Comparison of ENCODE assay signal across 8 mouse cellular contexts in genomic region chr2:93278181-93278975, GRCm38 (mm10). TPM values are rescaled to one million over a fixed set of nuclear protein-coding genes. Genes with fewer than 3 reads are reported as not detected.
DNase-seq lines count a peak whose midpoint lies in the region; ATAC-seq and TF ChIP-seq lines count a peak whose summit lies in the region.

No protein-coding gene starts in this region.

- no peak for TF ChIP-seq POLR2A in small intestine, adult 2 months (IDR thresholded peaks at IDR 0.05; ENCODE audit: low read depth, low read length)

- 6% methylated on average over 11 of the region's 11 CpGs for WGBS in embryonic facial prominence, embryonic 12.5 days
- WGBS in hindbrain, embryonic 10.5 days = 8% methylated on average over 11 of the region's 11 CpGs
- WGBS in limb, embryonic 13.5 days = 4% methylated on average over 11 of the region's 11 CpGs
- 23% methylated on average over 11 of the region's 11 CpGs for WGBS in small intestine, adult 2 months

- intact Hi-C loops in gastrocnemius, adult 2 months (cut with DNase I) = loop anchor here (5.0 kb wide), 1 partner anchor 54 kb away; the partner anchor contains the start of gene Tspan18

- DNase-seq in gastrocnemius, adult 2 months = peak; percentile 46
- DNase-seq in gastrocnemius, adult 8-10 months (ENCODE audit: low spot score in 2 of 2) = no peak
- peak; percentile 58 for DNase-seq in hindbrain, embryonic 10.5 days (ENCODE audit: low spot score)
- no peak for DNase-seq in layer of hippocampus, adult 11-12 months (ENCODE audit: low spot score)

- 0 out of 2 replicates have a peak overlapping the region, but pooled peaks have one; percentile 1 for H3K9ac ChIP-seq in embryonic facial prominence, embryonic 12.5 days
- no peak overlapping the region for H3K9ac ChIP-seq in limb, embryonic 13.5 days

- peak; percentile 46; the same call in 1 of the 2 replicates for TF ChIP-seq CTCF in gastrocnemius, adult 2 months (IDR thresholded peaks at IDR 0.05)
- peak; percentile 9; the same call in 1 of the 2 replicates for TF ChIP-seq CTCF in small intestine, adult 2 months (IDR thresholded peaks at IDR 0.05; ENCODE audit: extremely low read depth, insufficient read length, insufficient replicate concordance, low read depth, low read length)

- H3K4me2 ChIP-seq in embryonic facial prominence, embryonic 12.5 days (replicated peaks) = no peak overlapping the region; the same call in 1 of the 2 replicates
- H3K4me2 ChIP-seq in limb, embryonic 13.5 days (replicated peaks) = peak overlapping the region; percentile 42

- H3K36me3 ChIP-seq in embryonic facial prominence, embryonic 12.5 days = no peaks in the 10 kb centered on the region
- H3K36me3 ChIP-seq in hindbrain, embryonic 10.5 days = peaks cover 14% of the 10 kb centered on the region; the same call in 1 of the 2 replicates
- no peaks in the 10 kb centered on the region for H3K36me3 ChIP-seq in limb, embryonic 13.5 days
- no peaks in the 10 kb centered on the region for H3K36me3 ChIP-seq in small intestine, adult 2 months (ENCODE audit: control insufficient read depth, insufficient read depth, low read length)

- peak; percentile 53 for ATAC-seq in embryonic facial prominence, embryonic 12.5 days (ENCODE audit: insufficient number of reproducible peaks, insufficient read depth, low FRiP score, low TSS enrichment)
- peak; percentile 81 for ATAC-seq in limb, embryonic 13.5 days (ENCODE audit: low FRiP score, low read depth)
- no peak for ATAC-seq in monocyte, adult 5-6 weeks (replicated peaks; ENCODE audit: insufficient number of reproducible peaks, low FRiP score, low TSS enrichment, poor library complexity, severe bottlenecking)

- H3K4me3 ChIP-seq in gastrocnemius, adult 2 months = no peak overlapping the region
- no peak overlapping the region for H3K4me3 ChIP-seq in embryonic facial prominence, embryonic 12.5 days
- H3K4me3 ChIP-seq in hindbrain, embryonic 10.5 days = 0 out of 2 replicates have a peak overlapping the region, but pooled peaks have one; percentile 3
- no peak overlapping the region for H3K4me3 ChIP-seq in limb, embryonic 13.5 days
- H3K4me3 ChIP-seq in small intestine, adult 2 months (ENCODE audit: low read depth, low read length) = no peak overlapping the region

- no peaks in the 10 kb centered on the region for H3K9me3 ChIP-seq in embryonic facial prominence, embryonic 12.5 days
- H3K9me3 ChIP-seq in hindbrain, embryonic 10.5 days = no peaks in the 10 kb centered on the region
- no peaks in the 10 kb centered on the region for H3K9me3 ChIP-seq in limb, embryonic 13.5 days

- H3K4me1 ChIP-seq in embryonic facial prominence, embryonic 12.5 days = peaks cover 51% of the 10 kb centered on the region
- peaks cover 88% of the 10 kb centered on the region for H3K4me1 ChIP-seq in hindbrain, embryonic 10.5 days (replicated peaks)
- peaks cover 69% of the 10 kb centered on the region for H3K4me1 ChIP-seq in limb, embryonic 13.5 days
- H3K4me1 ChIP-seq in small intestine, adult 2 months (ENCODE audit: control insufficient read depth, insufficient read depth, insufficient read length, low read length) = peaks cover 5% of the 10 kb centered on the region

- no peaks in the 10 kb centered on the region for H3K27me3 ChIP-seq in embryonic facial prominence, embryonic 12.5 days
- no peaks in the 10 kb centered on the region for H3K27me3 ChIP-seq in hindbrain, embryonic 10.5 days (ENCODE audit: insufficient read depth, poor library complexity, severe bottlenecking)
- H3K27me3 ChIP-seq in limb, embryonic 13.5 days = peaks cover 9% of the 10 kb centered on the region
- no peaks in the 10 kb centered on the region for H3K27me3 ChIP-seq in small intestine, adult 2 months (ENCODE audit: control insufficient read depth, insufficient read depth, low read length)

- H3K27ac ChIP-seq in gastrocnemius, adult 2 months = peak overlapping the region; percentile 68
- H3K27ac ChIP-seq in embryonic facial prominence, embryonic 12.5 days = peak overlapping the region; percentile 85
- peak overlapping the region; percentile 92 for H3K27ac ChIP-seq in hindbrain, embryonic 10.5 days
- H3K27ac ChIP-seq in limb, embryonic 13.5 days = peak overlapping the region; percentile 83
- H3K27ac ChIP-seq in small intestine, adult 2 months (ENCODE audit: insufficient read depth, low read depth, low read length) = peak overlapping the region; percentile 71

RNA-seq across cellular contexts. Expression of gene Tspan18, which starts 55.9 kb away (rescaled TPM):
- 1 to 10 TPM; 1.5 to 2.4 TPM for total RNA-seq in gastrocnemius, adult 2 months (2021)
- total RNA-seq in gastrocnemius, adult 8-10 months (2022) = 1 to 10 TPM in 3 of 4 experiments, under 1 TPM in 1; 0.97 to 1.5 (median 1.4) TPM
- 16.1 and 16.3 TPM in 2 replicates for polyA plus RNA-seq in embryonic facial prominence, embryonic 12.5 days (2016; fragmentation: Nextera tagmentation; extraction: Ambion mirVana)
- polyA plus RNA-seq in hindbrain, embryonic 10.5 days (2016; fragmentation: Nextera tagmentation; extraction: Ambion mirVana) = 48.6 and 55.1 TPM in 2 replicates
- polyA plus RNA-seq in limb, embryonic 13.5 days (2015; fragmentation: Nextera tagmentation; extraction: Ambion mirVana) = 17.2 and 19.5 TPM in 2 replicates
- polyA plus RNA-seq in small intestine, adult 2 months (2012; rRNA removed) = 6.7 and 14.1 TPM in 2 replicates
- not detected in 3 replicates for total RNA-seq in monocyte, adult 5-6 weeks (2017)

Comparison
In these comparisons a context has a peak if more than half of its experiments do, and no peak if none do; other contexts are left out.
1. DNase-seq: peak in gastrocnemius, adult 2 months (single experiment) and hindbrain, embryonic 10.5 days (single experiment); none in gastrocnemius, adult 8-10 months (0 of 2) and layer of hippocampus, adult 11-12 months (single experiment).
2. Peak in every context shown above with its lines, with median percentiles within 50 percentile points of each other: H3K27ac ChIP-seq.